Comparison of ENCODE assay signal across 8 mouse cellular contexts in genomic region chr7:99249582-99249911, GRCm38 (mm10). TPM values are rescaled to one million over a fixed set of nuclear protein-coding genes. Genes with fewer than 3 reads are reported as not detected.
DNase-seq lines count a peak whose midpoint lies in the region; ATAC-seq and TF ChIP-seq lines count a peak whose summit lies in the region.

No protein-coding gene starts in this region.

- peak; percentile 95 for TF ChIP-seq CTCF in midbrain, postnatal 0 days (IDR thresholded peaks at IDR 0.05)

- peaks cover 3% of the 10 kb centered on the region for H3K4me1 ChIP-seq in forebrain, embryonic 12.5 days
- H3K4me1 ChIP-seq in hindbrain, embryonic 15.5 days (replicated peaks), result peaks cover 8% of the 10 kb centered on the region
- H3K4me1 ChIP-seq in limb, embryonic 11.5 days (ENCODE audit: control insufficient read depth, insufficient read depth, low read length), result no peaks in the 10 kb centered on the region; the same call in 1 of the 2 replicates
- H3K4me1 ChIP-seq in midbrain, postnatal 0 days (ENCODE audit: insufficient read depth, low read length), result no peaks in the 10 kb centered on the region

- peak overlapping the region; percentile 44; the same call in 1 of the 2 replicates for H3K4me3 ChIP-seq in forebrain, embryonic 12.5 days (replicated peaks)
- peak overlapping the region; percentile 44; the same call in 1 of the 2 replicates for H3K4me3 ChIP-seq in hindbrain, embryonic 15.5 days
- H3K4me3 ChIP-seq in limb, embryonic 11.5 days (ENCODE audit: low read depth, low read length), result no peak overlapping the region
- H3K4me3 ChIP-seq in midbrain, postnatal 0 days (ENCODE audit: low read depth, low read length), result peak overlapping the region; percentile 40

- DNase-seq in ovary, postnatal 14 days (ENCODE audit: low spot score), result peak; percentile 46
- no peak for DNase-seq in ovary, adult 18-20 months (ENCODE audit: low spot score)
- DNase-seq in brain, embryonic 18.5 days (ENCODE audit: low read depth, low spot score), result peak; percentile 43
- DNase-seq in limb, embryonic 11.5 days (ENCODE audit: low spot score), result no peak
- peak; percentile 92 for DNase-seq in midbrain, postnatal 0 days (ENCODE audit: low spot score)
- DNase-seq in thymus, postnatal 14 days, result peak; percentile 33

- no peaks in the 10 kb centered on the region for H3K9me3 ChIP-seq in forebrain, embryonic 12.5 days
- H3K9me3 ChIP-seq in hindbrain, embryonic 15.5 days, result no peaks in the 10 kb centered on the region
- no peaks in the 10 kb centered on the region for H3K9me3 ChIP-seq in limb, embryonic 11.5 days (ENCODE audit: control insufficient read depth, low read length)
- no peaks in the 10 kb centered on the region for H3K9me3 ChIP-seq in midbrain, postnatal 0 days (ENCODE audit: low read length)

- H3K27ac ChIP-seq in forebrain, embryonic 12.5 days, result no peak overlapping the region
- no peak overlapping the region for H3K27ac ChIP-seq in hindbrain, embryonic 15.5 days (replicated peaks)
- H3K27ac ChIP-seq in limb, embryonic 11.5 days (replicated peaks; ENCODE audit: low read depth, low read length), result no peak overlapping the region
- no peak overlapping the region for H3K27ac ChIP-seq in midbrain, postnatal 0 days (ENCODE audit: low read depth, low read length)

- no peak overlapping the region for H3K9ac ChIP-seq in forebrain, embryonic 12.5 days
- H3K9ac ChIP-seq in hindbrain, embryonic 15.5 days, result no peak overlapping the region
- no peak overlapping the region for H3K9ac ChIP-seq in limb, embryonic 11.5 days (ENCODE audit: low read length)
- no peak overlapping the region for H3K9ac ChIP-seq in midbrain, postnatal 0 days (replicated peaks; ENCODE audit: low read length, poor library complexity, severe bottlenecking)

- H3K36me3 ChIP-seq in forebrain, embryonic 12.5 days (replicated peaks), result no peaks in the 10 kb centered on the region
- H3K36me3 ChIP-seq in hindbrain, embryonic 15.5 days, result no peaks in the 10 kb centered on the region
- H3K36me3 ChIP-seq in limb, embryonic 11.5 days (ENCODE audit: control insufficient read depth, insufficient read depth, low read length), result no peaks in the 10 kb centered on the region
- no peaks in the 10 kb centered on the region for H3K36me3 ChIP-seq in midbrain, postnatal 0 days (ENCODE audit: insufficient read depth, low read length)

- WGBS in forebrain, embryonic 12.5 days, result 2% methylated on average over 10 of the region's 10 CpGs
- WGBS in hindbrain, embryonic 15.5 days, result 5% methylated on average over 10 of the region's 10 CpGs
- WGBS in limb, embryonic 11.5 days, result 2% methylated on average over 10 of the region's 10 CpGs
- WGBS in midbrain, postnatal 0 days, result 3% methylated on average over 10 of the region's 10 CpGs

- peak overlapping the region; percentile 73 for H3K4me2 ChIP-seq in forebrain, embryonic 12.5 days
- peak overlapping the region; percentile 79 for H3K4me2 ChIP-seq in hindbrain, embryonic 15.5 days
- peak overlapping the region; percentile 60 for H3K4me2 ChIP-seq in limb, embryonic 11.5 days (ENCODE audit: low read depth, severe bottlenecking)
- H3K4me2 ChIP-seq in midbrain, postnatal 0 days (ENCODE audit: low read depth, low read length, poor library complexity, severe bottlenecking), result peak overlapping the region; percentile 61

- ATAC-seq in forebrain, embryonic 12.5 days (ENCODE audit: low FRiP score), result peak; percentile 58
- peak; percentile 79 for ATAC-seq in hindbrain, embryonic 15.5 days (ENCODE audit: low FRiP score, low read depth)
- ATAC-seq in limb, embryonic 11.5 days (ENCODE audit: insufficient number of reproducible peaks, low FRiP score, low TSS enrichment, low read depth), result peak; percentile 66; the same call in 1 of the 2 replicates
- peak; percentile 65 for ATAC-seq in midbrain, postnatal 0 days (ENCODE audit: low FRiP score)

- peaks cover 24% of the 10 kb centered on the region for H3K27me3 ChIP-seq in forebrain, embryonic 12.5 days
- peaks cover 9% of the 10 kb centered on the region for H3K27me3 ChIP-seq in hindbrain, embryonic 15.5 days
- H3K27me3 ChIP-seq in limb, embryonic 11.5 days (ENCODE audit: control insufficient read depth, insufficient read depth, low read length), result no peaks in the 10 kb centered on the region
- H3K27me3 ChIP-seq in midbrain, postnatal 0 days (ENCODE audit: insufficient read depth, low read length), result no peaks in the 10 kb centered on the region

RNA-seq across cellular contexts. Expression of gene Mogat2, which starts 11.1 kb away (rescaled TPM):
- polyA plus RNA-seq in forebrain, embryonic 12.5 days (2016; fragmentation: Nextera tagmentation; extraction: Ambion mirVana), result 4.5 and 4.8 TPM in 2 replicates
- polyA plus RNA-seq in hindbrain, embryonic 15.5 days (2015; fragmentation: Nextera tagmentation; extraction: Ambion mirVana), result 1.3 TPM in 2 replicates
- polyA plus RNA-seq in limb, embryonic 11.5 days (2014; fragmentation: Nextera tagmentation; extraction: Ambion mirVana), result 37.0 and 41.3 TPM in 2 replicates
- 0.71 TPM in 1 of 2 replicates, not detected in the other for total RNA-seq in midbrain, postnatal 0 days (2014; rRNA removed)
- polyA plus RNA-seq in midbrain, postnatal 0 days (2015; fragmentation: Nextera tagmentation; extraction: Ambion mirVana), result 0.33 and 0.38 TPM in 2 replicates

RNA-seq across cellular contexts. Expression of gene Map6, which starts 17.7 kb away (rescaled TPM):
- 63.5 and 65.1 TPM in 2 replicates for polyA plus RNA-seq in forebrain, embryonic 12.5 days (2016; fragmentation: Nextera tagmentation; extraction: Ambion mirVana)
- polyA plus RNA-seq in hindbrain, embryonic 15.5 days (2015; fragmentation: Nextera tagmentation; extraction: Ambion mirVana), result 139 and 155 TPM in 2 replicates
- 4.1 and 4.7 TPM in 2 replicates for polyA plus RNA-seq in limb, embryonic 11.5 days (2014; fragmentation: Nextera tagmentation; extraction: Ambion mirVana)
- 326 and 332 TPM in 2 replicates for total RNA-seq in midbrain, postnatal 0 days (2014; rRNA removed)
- polyA plus RNA-seq in midbrain, postnatal 0 days (2015; fragmentation: Nextera tagmentation; extraction: Ambion mirVana), result 117 and 126 TPM in 2 replicates

Comparison
In these comparisons a context has a peak if more than half of its experiments do, and no peak if none do; other contexts are left out.
1. DNase-seq: peak in ovary, postnatal 14 days (single experiment), brain, embryonic 18.5 days (single experiment), midbrain, postnatal 0 days (single experiment) and thymus, postnatal 14 days (single experiment); none in ovary, adult 18-20 months (single experiment) and limb, embryonic 11.5 days (single experiment).
2. RNA of gene Map6, which starts 17.7 kb away (polyA plus RNA-seq): 139 to 155 TPM in hindbrain, embryonic 15.5 days, 117 to 126 TPM in midbrain, postnatal 0 days and 63.5 to 65.1 TPM in forebrain, embryonic 12.5 days; 4.1 to 4.7 TPM in limb, embryonic 11.5 days; every median in the first group is over 10 times any median in the second.
3. Peak in every context shown above with its lines, with median percentiles within 50 percentile points of each other: ATAC-seq and H3K4me2 ChIP-seq.